Mouse (Mus musculus) erythroblast, embryonic 14.5 days (primary cell): ENCODE measurements around the gene Gchfr. TPM values are rescaled to one million over a fixed set of nuclear protein-coding genes. Genes with fewer than 3 reads are reported as not detected.

Source experiments
- H3K27me3 ChIP-seq: 2 replicates; pipeline ENCODE4 v1.6.1; 2012; ENCODE audit warnings: inconsistent platforms; ENCODE audit not compliant: control insufficient read depth
- H3K36me3 ChIP-seq: 2 replicates; pipeline ENCODE4 v1.6.1; 2012; ENCODE audit warnings: mild to moderate bottlenecking, inconsistent platforms; ENCODE audit not compliant: control insufficient read depth
- H3K4me1 ChIP-seq: 2 replicates; pipeline ENCODE4 v1.6.1; 2012; ENCODE audit warnings: inconsistent platforms; ENCODE audit not compliant: control insufficient read depth
- H3K4me3 ChIP-seq: replicated peaks from 2 replicates; pipeline ENCODE3; 2012; ENCODE audit warnings: moderate library complexity, mild to moderate bottlenecking, inconsistent platforms
- H3K9me3 ChIP-seq: 2 replicates; pipeline ENCODE4 v1.6.1; 2012; ENCODE audit warnings: low read length, inconsistent platforms, mixed read lengths; ENCODE audit not compliant: control insufficient read depth
- GATA1 ChIP-seq: IDR thresholded peaks from 2 replicates; pipeline ENCODE4 v1.6.1; 2012; ENCODE audit warnings: low read length, inconsistent platforms, mixed read lengths
- TAL1 ChIP-seq: IDR thresholded peaks from 3 replicates; pipeline ENCODE4 v1.6.1; 2012; ENCODE audit warnings: low read length, inconsistent platforms, mixed read lengths
- polyA plus RNA-seq: library from polyadenylated mRNA; stranded (reverse); fragments of >175 nt; gene quantifications from 2 replicates; pipeline ENCODE4 v1.2.3, GENCODE M21; 2012

Gene Gchfr
- polyA plus RNA-seq, 1 experiment: 0.22 TPM

- Histone ChIP-seq H3K36me3 (peaks cover 6% of the 10 kb centered on the region), H3K9me3 (peaks cover 3% of the 10 kb centered on the region; the same call in 1 of the 2 replicates), H3K4me1 (peaks cover 40% of the 10 kb centered on the region), H3K4me3 (no peak overlapping the region), H3K27me3 (peaks cover 34% of the 10 kb centered on the region)
- TF ChIP-seq GATA1: no peak
- TF ChIP-seq TAL1: no peak
These were observed 4.0 kb downstream of the Gchfr start for GRCm38 (mm10) chr2:119171574-119171973.

- no peak for TF ChIP-seq TAL1
- no peak for TF ChIP-seq GATA1
These were observed 4.9 kb downstream of the Gchfr start for GRCm38 (mm10) chr2:119172446-119172845.

GRCm38 (mm10) chr2:119172862-119173576 lies 5.4 kb downstream of the Gchfr start:
- Histone ChIP-seq H3K4me1 (peaks cover 26% of the 10 kb centered on the region), H3K4me3 (no peak overlapping the region), H3K27me3 (peaks cover 20% of the 10 kb centered on the region), H3K36me3 (peaks cover 7% of the 10 kb centered on the region), H3K9me3 (no peaks in the 10 kb centered on the region)
- no peak for TF ChIP-seq TAL1
- TF ChIP-seq GATA1: no peak

More at GRCm38 (mm10) chr2:119172446-119172845, 4.9 kb downstream of the Gchfr start:
- Histone ChIP-seq H3K9me3 (peaks cover under 1% of the 10 kb centered on the region; the same call in 1 of the 2 replicates), H3K27me3 (peaks cover 26% of the 10 kb centered on the region), H3K4me1 (peaks cover 32% of the 10 kb centered on the region), H3K4me3 (no peak overlapping the region), H3K36me3 (peaks cover 6% of the 10 kb centered on the region)

- no peaks in the 10 kb centered on the region for H3K9me3 ChIP-seq
- H3K4me1 ChIP-seq: peaks cover 25% of the 10 kb centered on the region
- peaks cover 10% of the 10 kb centered on the region for H3K27me3 ChIP-seq
- no peak within 1 kb of the TSS for H3K4me3 ChIP-seq
- TF ChIP-seq TAL1: no peak
- TF ChIP-seq GATA1: no peak
- H3K36me3 ChIP-seq: peaks cover 14% of the 10 kb centered on the region
These were observed 6.5 kb downstream of the Gchfr start, which contains the start of gene Gm14137 for GRCm38 (mm10) chr2:119173991-119174651. Gm14137 (plus strand) TSS chr2:119174509.

GRCm38 (mm10) chr2:119174866-119175265 lies 7.3 kb downstream of the Gchfr start:
- H3K4me3 ChIP-seq: no peak overlapping the region
- peaks cover 21% of the 10 kb centered on the region for H3K36me3 ChIP-seq
- H3K27me3 ChIP-seq: peaks cover 2% of the 10 kb centered on the region
- no peaks in the 10 kb centered on the region for H3K9me3 ChIP-seq
- TF ChIP-seq GATA1 (no peak), TAL1 (no peak)
- peaks cover 25% of the 10 kb centered on the region for H3K4me1 ChIP-seq

GRCm38 (mm10) chr2:119175614-119176013 lies 8.0 kb downstream of the Gchfr start:
- no peaks in the 10 kb centered on the region; the same call in 1 of the 2 replicates for H3K27me3 ChIP-seq
- no peak overlapping the region for H3K4me3 ChIP-seq
- H3K36me3 ChIP-seq: peaks cover 28% of the 10 kb centered on the region
- H3K4me1 ChIP-seq: peaks cover 25% of the 10 kb centered on the region
- H3K9me3 ChIP-seq: no peaks in the 10 kb centered on the region
- TF ChIP-seq TAL1: no peak
- no peak for TF ChIP-seq GATA1

GRCm38 (mm10) chr2:119176761-119177160 lies 9.2 kb downstream of the Gchfr start:
- no peak for TF ChIP-seq TAL1
- H3K36me3 ChIP-seq: peaks cover 28% of the 10 kb centered on the region
- H3K4me1 ChIP-seq: peaks cover 25% of the 10 kb centered on the region
- H3K9me3 ChIP-seq: no peaks in the 10 kb centered on the region
- H3K4me3 ChIP-seq: no peak overlapping the region
- no peaks in the 10 kb centered on the region for H3K27me3 ChIP-seq

GRCm38 (mm10) chr2:119177384-119177939 lies 9.9 kb downstream of the Gchfr start:
- H3K4me3 ChIP-seq: no peak overlapping the region
- peaks cover 23% of the 10 kb centered on the region for H3K36me3 ChIP-seq

GRCm38 (mm10) chr2:119182914-119183313 lies 15.3 kb downstream of the Gchfr start:
- Histone ChIP-seq H3K36me3 (peaks cover 50% of the 10 kb centered on the region), H3K4me1 (no peaks in the 10 kb centered on the region)
- no peak for TF ChIP-seq GATA1
- TF ChIP-seq TAL1: no peak

More at GRCm38 (mm10) chr2:119177384-119177939, 9.9 kb downstream of the Gchfr start:
- no peak for TF ChIP-seq GATA1
- no peak for TF ChIP-seq TAL1
- no peaks in the 10 kb centered on the region for H3K27me3 ChIP-seq
- H3K9me3 ChIP-seq: no peaks in the 10 kb centered on the region
- peaks cover 20% of the 10 kb centered on the region for H3K4me1 ChIP-seq

More at GRCm38 (mm10) chr2:119182914-119183313, 15.3 kb downstream of the Gchfr start:
- no peaks in the 10 kb centered on the region for H3K27me3 ChIP-seq
- H3K4me3 ChIP-seq: no peak overlapping the region
- no peaks in the 10 kb centered on the region for H3K9me3 ChIP-seq
